Mouse (Mus musculus) testis, adult 2 months (tissue): ENCODE data around the gene Samd4b. TPM values are rescaled to one million over a fixed set of nuclear protein-coding genes. Genes with fewer than 3 reads are reported as not detected.

Experiments
- H3K27ac ChIP-seq: fragments of 200-500 bp; 2 replicates; pipeline ENCODE4 v1.5.1; 2012; ENCODE audit warnings: low read depth, low read length; ENCODE audit not compliant: control insufficient read depth, insufficient read depth
- H3K27me3 ChIP-seq: fragments of 200-500 bp; 2 replicates; pipeline ENCODE4 v1.6.1; 2012; ENCODE audit warnings: mild to moderate bottlenecking, low read length, moderate library complexity; ENCODE audit not compliant: control insufficient read depth, insufficient read depth
- H3K36me3 ChIP-seq: fragments of 200-500 bp; 2 replicates; pipeline ENCODE4 v1.6.1; 2012; ENCODE audit warnings: mild to moderate bottlenecking, low read length; ENCODE audit not compliant: control insufficient read depth, insufficient read depth
- H3K4me1 ChIP-seq: fragments of 200-500 bp; 2 replicates; pipeline ENCODE4 v1.6.1; 2012; ENCODE audit warnings: low read length; ENCODE audit not compliant: control insufficient read depth, insufficient read depth
- H3K4me3 ChIP-seq: fragments of 200-500 bp; 2 replicates; pipeline ENCODE4 v1.5.1; 2012; ENCODE audit warnings: low read depth, mild to moderate bottlenecking, low read length, moderate library complexity, mixed read lengths; ENCODE audit not compliant: control insufficient read depth
- CTCF ChIP-seq: fragments of 200-500 bp; IDR thresholded peaks from 2 replicates; pipeline ENCODE4 v1.5.1; 2012; ENCODE audit warnings: low read depth, mild to moderate bottlenecking, inconsistent platforms, low read length, moderate library complexity; ENCODE audit not compliant: control insufficient read depth, insufficient read depth, insufficient replicate concordance
- POLR2A ChIP-seq: fragments of 200-500 bp; IDR thresholded peaks from 2 replicates; pipeline ENCODE4 v1.6.1; 2012; ENCODE audit warnings: low read depth, mild to moderate bottlenecking, inconsistent platforms, low read length, moderate library complexity; ENCODE audit not compliant: control insufficient read depth
- polyA plus RNA-seq: library from polyadenylated mRNA; depleted of rRNA; stranded (reverse); fragments of >200 nt; gene quantifications from 2 replicates; pipeline ENCODE4 v1.2.3, GENCODE M21; 2012

Gene Samd4b
- polyA plus RNA-seq, 1 experiment: 234 TPM

DNA sequence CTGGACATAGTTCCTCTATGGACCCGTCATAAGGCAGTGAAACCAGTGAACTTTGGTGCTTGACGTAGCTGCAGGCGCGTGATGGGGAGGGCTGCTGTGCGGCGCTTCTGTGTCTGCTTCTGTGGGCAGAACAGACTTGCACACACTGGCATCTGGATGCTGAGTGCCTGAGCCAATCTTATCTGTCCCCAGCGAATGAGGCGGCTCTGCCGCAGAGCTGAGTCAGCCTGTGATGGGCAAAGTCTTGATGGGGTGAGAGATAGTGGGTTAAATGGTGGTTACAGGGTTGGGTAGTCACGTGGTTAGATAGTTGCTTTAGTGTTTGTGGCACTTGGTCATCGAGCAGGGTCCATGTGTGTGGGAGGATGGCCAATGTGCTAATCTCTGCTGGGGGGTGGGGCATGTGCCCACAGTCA is 215.0 kb downstream of the Samd4b start:
- Histone ChIP-seq H3K36me3 (no peaks in the 10 kb centered on the region), H3K4me1 (peaks cover 33% of the 10 kb centered on the region), H3K27ac (peak overlapping the region; percentile 88), H3K27me3 (no peaks in the 10 kb centered on the region), H3K4me3 (peak overlapping the region; percentile 26)
- TF ChIP-seq CTCF: no peak
- no peak for TF ChIP-seq POLR2A

DNA sequence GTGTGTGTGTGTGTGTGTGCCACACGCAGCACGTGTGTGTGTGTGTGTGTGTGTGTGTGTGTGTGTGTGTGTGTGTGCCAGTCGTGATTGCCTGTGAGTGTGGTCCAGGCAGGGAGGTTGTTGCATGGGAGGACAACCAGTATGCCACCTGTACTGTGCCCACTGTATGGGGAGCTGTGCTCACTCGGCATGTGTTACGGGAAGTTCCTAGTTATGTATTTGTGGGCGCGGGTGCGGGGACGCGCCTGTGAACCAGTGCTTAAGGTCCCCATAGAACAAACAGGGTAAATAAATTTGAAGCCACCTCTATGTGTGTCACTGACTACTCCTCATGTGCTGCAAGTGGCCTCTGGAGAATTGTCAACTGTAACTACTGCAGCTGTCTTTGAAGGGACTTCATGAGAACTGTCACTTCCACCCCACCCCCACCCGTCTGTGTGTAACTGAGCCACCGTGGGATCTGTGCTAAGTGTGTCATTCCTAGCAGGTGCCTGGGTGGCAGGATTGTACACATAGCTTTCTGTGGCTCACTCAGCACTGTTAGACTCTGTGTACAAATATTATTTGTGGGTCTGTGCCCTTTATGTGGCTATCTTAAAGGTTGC is 215.5 kb downstream of the Samd4b start:
- Histone ChIP-seq H3K27me3 (no peaks in the 10 kb centered on the region), H3K4me1 (peaks cover 39% of the 10 kb centered on the region), H3K36me3 (no peaks in the 10 kb centered on the region), H3K27ac (peak overlapping the region; percentile 88), H3K4me3 (peak overlapping the region; percentile 82)
- TF ChIP-seq POLR2A: no peak
- TF ChIP-seq CTCF: no peak

DNA sequence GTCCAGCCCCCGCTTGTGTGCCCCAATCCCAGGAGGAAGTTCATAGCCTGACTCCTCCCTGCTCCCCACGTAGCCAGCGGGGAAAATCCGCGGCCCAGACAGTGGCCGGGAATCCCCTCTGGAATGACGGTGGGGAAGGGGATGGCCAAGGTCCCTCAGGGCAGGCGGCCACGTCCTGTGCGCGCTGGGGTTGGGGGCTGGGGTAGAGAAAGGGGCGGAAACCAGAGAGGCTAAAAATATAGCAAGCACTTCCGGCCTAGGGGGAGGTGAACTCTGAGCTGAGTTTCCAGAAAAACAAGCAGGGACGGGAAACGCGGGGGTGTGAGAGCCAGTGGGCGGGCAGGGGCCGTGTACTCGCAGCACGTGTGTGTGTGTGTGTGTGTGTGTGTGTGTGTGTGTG is 216.0 kb downstream of the Samd4b start:
- no peak for TF ChIP-seq CTCF
- TF ChIP-seq POLR2A: no peak
- peaks cover 40% of the 10 kb centered on the region for H3K4me1 ChIP-seq
- H3K27ac ChIP-seq: peak overlapping the region; percentile 91
- H3K27me3 ChIP-seq: no peaks in the 10 kb centered on the region
- H3K36me3 ChIP-seq: no peaks in the 10 kb centered on the region
- peak overlapping the region; percentile 82 for H3K4me3 ChIP-seq

DNA sequence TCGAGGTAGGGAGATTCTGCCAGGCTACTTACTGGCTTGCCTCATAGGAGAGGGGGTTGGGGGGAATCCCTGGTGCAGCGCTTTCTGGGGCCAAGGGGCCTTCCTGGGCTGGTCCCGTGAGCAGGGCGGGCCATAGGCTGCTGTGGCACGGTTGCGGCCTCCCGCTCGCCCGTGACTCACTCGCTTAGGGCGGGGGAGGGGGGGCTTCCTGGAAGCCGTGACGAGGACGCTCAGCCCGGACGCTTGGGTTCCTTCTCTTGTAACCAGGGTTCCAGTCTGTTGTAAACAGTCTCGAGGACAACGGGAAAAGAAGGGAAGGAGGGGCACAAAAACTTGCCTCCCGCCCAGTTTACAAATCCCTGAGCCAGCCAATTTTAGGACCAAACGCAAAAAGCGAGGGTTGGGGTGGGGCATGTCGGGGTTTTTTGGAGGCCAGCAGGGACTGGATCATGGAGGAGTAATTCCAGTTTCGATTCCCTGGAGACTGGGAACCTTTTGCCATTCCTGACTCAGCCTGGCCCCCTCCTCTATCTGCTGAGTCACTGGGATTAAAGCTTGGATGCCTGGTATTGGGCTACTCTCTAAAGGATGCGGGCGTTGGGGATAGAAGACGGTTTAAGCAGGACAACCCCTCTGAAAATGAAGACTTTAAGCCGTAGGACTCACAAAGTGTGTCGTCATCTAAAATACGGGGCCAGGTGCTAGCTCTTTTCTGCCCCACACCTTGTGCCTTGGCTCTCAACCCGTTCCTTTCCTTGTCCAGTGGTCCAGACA is 216.7 kb downstream of the Samd4b start:
- Histone ChIP-seq H3K36me3 (no peaks in the 10 kb centered on the region), H3K27ac (peak overlapping the region; percentile 91), H3K4me1 (peaks cover 43% of the 10 kb centered on the region)

DNA sequence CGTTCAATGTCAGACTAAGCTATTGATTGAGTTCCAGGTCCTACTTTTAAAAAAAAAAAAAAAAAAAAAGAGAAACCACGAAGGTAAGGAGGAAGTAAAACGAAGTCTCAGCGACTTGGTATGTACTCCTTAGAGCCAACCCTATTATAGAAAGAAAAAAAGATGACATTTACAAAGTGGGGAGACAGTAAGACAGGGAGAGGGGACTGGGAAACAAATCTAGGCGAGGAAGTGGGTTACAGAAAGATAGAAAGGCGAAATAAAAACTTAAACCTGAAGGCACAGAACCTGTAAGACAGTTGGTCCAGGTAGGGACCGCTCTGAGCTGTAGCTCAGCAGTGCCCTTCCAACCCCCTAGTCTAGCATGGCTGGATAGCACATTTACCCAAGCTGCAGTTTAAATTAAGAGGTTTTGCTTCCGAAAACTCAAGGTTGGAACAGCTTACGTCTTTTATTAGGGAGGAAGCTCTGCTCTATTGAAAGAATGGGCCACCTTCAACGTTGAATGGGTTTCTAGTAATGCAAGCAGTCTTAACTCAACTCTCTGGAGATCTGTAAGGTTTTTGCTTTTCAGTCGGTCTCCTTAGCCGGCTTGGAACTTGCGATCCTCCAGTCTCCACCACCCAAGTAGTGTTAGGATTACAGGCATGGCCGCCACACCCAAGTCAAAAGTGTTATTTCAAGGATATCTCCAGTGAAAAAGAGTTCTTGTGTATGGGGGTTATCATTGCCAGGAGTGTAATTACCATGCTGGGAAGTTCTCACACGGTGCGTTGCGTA is 217.5 kb downstream of the Samd4b start, which contains the start of gene Zfp36:
Gene Zfp36, minus strand, starts transcription at position 17 of the 780 bp plus-strand sequence.
- Histone ChIP-seq H3K4me3 (peak within 1 kb of the TSS; percentile 86), H3K27ac (peak within 1 kb of the TSS; percentile 91), H3K36me3 (no peaks in the 10 kb centered on the region), H3K4me1 (peaks cover 48% of the 10 kb centered on the region), H3K27me3 (no peaks in the 10 kb centered on the region)
- TF ChIP-seq CTCF: no peak
- TF ChIP-seq POLR2A: no peak

More for the DNA sequence above, 216.7 kb downstream of the Samd4b start:
- TF ChIP-seq POLR2A: peak; percentile 48; the same call in 1 of the 2 replicates
- TF ChIP-seq CTCF: no peak
- Histone ChIP-seq H3K4me3 (peak overlapping the region; percentile 82), H3K27me3 (no peaks in the 10 kb centered on the region)

DNA sequence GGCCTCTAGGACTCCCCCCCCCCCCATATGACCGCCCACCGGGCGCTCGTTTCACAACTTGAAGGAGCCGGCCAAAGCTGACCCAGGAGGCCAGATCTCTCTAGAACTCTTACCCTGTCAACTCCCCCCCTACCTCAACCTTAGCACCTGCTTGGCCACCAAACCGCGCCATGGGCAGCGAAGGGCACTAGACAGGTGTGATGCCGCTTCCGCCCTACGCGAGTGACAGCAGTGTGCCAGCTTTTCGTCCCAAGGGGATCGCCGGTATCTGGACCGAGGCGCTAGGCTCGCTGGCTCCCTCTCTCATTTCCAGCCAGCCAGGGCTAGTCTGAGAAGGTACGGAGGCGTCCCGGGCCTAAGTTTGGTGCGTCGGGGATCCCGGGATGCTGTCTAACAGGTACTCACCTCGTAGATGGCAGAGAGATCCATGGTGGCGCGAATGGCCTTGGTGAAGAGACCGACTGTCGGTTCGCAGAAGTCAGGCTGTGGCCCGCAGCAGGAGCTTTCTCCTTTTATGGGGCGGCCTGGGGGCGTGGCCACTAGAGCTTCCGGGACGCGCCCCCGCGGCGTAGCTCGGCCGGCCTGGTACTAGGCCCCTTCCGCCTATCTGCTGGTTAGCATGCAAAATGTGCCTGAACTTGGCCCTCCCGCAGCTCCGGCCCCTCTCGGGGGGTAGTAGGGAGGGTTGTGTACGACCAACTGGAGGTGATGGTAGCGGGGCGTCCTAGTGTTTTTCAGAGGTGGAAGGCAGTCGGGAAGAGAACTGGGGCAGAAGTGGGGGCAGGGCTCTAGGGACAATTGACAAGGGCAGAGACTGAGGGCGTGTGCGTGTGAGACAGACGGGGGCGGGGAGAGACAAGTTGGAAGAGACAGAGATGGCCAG is 218.9 kb downstream of the Samd4b start:
- H3K4me3 ChIP-seq: peak overlapping the region; percentile 86
- peaks cover 51% of the 10 kb centered on the region for H3K4me1 ChIP-seq
- peak overlapping the region; percentile 91 for H3K27ac ChIP-seq
- no peaks in the 10 kb centered on the region for H3K27me3 ChIP-seq
- peak; percentile 96 for TF ChIP-seq POLR2A
- no peak for TF ChIP-seq CTCF
- no peaks in the 10 kb centered on the region for H3K36me3 ChIP-seq
